Mouse (Mus musculus): ENCODE measurements around the gene Tuba4a.

- TF ChIP-seq CTCF (conservative IDR thresholded peaks at IDR 0.05; ENCODE audit: low read length) (no peak), NANOG (IDR thresholded peaks at IDR 0.05; ENCODE audit: borderline replicate concordance, low read length) (no peak)
These were observed at the start of gene Tuba4a for GRCm38 (mm10) chr1:75219531-75219930.

All from E14TG2a.4 (cell line).